Mouse (Mus musculus): ENCODE measurements around the gene Fbxo42.

Gene Fbxo42

DNA sequence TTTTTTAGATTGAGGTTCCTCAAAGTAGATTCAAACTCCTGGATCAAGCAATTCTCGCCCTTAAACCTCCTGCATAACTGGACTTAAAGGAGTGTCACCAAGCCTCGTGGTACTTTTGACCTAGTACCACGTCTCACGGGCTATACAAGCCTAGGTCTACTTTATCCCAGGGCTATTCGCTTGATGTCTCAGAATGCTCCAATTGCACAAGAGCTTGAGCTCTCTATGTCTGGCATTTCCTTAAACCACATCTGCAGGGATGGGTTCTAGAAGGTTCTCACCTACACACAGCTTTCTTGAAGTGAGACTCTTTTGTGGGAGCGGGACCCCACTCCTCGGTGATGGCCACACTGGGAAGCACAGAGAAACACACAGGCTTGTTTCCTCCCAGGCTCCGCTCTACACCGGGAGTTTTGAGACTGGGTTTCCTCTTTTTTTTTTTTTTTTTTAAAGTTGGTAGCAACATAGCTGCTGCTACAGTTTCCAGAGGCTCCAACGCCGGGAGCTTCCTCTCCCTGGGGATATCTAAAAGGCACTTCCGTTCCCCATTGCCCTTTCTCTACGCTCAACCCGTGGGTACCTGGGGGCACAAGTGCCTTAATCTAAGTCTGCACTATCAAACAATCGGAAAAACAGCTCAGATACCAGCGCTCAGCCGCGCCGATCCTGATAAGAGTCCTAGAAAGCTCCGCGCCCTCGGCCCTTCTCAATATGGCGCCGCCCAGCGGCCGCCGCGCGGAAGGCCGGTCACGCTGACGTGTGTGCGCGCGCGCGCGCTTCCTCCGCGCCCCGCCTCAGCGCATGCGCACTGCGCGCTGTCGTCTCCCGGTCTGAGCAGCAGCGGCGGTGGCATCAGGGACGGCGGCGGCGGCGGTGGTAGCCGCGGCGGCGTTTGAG, at the start of gene Fbxo42:
Gene Fbxo42, plus strand, starts transcription at position 802 of the 897 bp plus-strand sequence.
- peak; percentile 90 for DNase-seq (ENCODE audit: low spot score)

DNA sequence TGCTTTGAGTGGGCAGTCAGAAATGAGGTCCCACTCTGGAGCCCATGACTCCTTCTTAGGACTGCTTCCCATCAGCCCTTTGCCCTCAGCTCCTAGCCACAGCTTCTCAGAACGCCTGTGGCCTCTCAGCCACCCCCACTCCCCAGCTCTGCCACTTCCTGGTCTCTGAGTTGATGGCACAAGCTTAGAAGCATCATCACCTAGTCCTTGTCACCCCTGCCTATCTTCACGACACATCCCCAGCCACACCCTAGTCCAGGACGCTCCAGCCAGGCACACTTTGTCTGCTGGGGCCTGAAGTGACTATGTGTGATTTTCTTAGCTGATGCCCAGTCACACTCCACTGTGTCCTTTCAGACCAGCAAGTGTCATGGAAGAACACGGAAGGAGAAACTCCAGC, 48.8 kb upstream of the Fbxo42 start:
- no peak for DNase-seq (ENCODE audit: low spot score)

DNA sequence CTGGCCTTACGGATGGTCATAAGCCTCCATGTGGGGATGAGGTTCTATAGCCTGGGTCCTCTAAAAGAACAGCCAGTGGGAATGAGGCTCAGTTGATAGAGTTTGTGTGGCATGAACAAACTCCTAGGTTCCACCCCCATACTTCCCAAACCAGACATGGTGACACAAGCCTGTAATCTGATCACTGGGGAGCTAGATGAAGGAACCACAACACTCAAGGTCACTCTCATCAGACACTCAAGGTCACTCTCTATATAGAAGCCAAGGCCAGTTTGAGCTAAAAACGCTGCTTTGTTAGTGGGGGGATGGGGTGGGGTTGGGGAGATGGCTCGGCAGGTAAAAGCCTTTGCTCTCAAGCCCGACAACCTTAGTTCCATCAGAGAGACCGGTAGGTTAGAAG, 47.8 kb upstream of the Fbxo42 start:
- no peak for DNase-seq (ENCODE audit: low spot score)

DNA sequence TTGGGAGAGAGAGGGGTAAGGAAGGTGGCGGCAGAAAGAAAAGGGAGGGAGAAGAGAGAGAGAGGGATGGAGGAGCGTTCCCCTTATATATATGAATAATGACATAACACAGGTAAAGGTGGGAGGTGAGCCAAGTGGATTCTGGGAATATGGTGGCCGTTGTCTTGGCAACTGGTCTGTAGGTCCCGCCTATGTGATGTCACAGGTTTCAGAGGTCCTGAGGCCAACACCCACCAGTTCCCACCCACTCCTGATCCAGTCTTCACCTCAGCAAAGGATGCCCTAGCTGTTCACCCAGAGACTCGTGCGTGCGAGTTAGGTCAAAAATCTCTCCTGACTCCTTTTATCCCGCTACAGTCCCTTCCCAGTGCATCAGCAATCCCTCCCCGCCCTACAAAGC, 46.4 kb upstream of the Fbxo42 start:
- no peak for DNase-seq (ENCODE audit: low spot score)

DNA sequence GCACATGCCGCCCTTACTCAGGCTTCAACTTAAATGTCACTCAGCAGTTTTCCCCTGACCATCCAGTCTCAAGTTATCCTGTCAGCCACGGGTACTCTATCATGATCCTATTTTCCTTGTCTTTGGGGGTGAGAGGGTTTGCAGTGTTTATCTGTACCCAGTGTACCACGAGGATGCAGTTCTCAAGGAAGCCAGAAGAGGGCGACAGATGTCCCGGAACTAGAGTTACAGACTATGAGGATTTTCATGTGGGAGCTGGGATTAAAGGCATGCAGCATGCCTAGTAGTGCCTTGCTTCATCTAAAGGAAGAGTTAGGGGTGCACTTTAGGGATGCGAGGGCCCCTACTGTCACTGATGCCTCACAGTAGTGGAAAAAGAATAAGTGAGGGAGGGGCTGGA, 45.9 kb upstream of the Fbxo42 start:
- DNase-seq (ENCODE audit: low spot score) = no peak

DNA sequence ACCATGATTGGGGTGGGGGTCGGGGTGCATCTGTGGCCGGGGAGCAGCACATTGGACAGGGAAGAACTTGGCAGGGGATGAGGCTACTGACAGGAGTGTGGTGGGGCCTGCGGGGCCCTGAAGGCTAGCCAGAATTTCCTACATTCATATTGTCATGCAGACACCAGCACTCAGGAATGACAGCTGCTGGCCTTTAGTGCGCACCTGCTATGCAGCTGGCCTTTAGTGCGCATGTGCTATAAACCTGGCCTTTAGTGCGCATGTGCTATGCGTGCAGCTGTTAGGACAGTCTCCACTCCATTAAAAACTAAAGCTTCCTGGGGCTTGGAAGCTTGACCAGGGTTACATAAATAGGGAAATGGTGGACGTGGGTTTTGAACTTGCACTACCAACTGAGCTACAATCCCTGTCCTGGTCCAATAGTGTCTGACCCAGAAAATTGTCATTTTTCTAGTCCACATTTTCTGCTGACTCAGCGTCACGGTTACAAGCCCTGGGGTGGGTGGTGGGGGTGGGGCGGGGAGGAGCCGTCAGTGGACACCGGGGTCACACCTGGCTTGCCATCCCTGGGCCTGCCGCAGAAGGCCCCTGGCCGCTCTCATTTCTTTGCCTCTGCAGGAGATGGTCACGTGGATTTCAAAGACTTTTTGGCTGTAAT, 41.1 kb upstream of the Fbxo42 start:
- no peak for DNase-seq (ENCODE audit: low spot score)

DNA sequence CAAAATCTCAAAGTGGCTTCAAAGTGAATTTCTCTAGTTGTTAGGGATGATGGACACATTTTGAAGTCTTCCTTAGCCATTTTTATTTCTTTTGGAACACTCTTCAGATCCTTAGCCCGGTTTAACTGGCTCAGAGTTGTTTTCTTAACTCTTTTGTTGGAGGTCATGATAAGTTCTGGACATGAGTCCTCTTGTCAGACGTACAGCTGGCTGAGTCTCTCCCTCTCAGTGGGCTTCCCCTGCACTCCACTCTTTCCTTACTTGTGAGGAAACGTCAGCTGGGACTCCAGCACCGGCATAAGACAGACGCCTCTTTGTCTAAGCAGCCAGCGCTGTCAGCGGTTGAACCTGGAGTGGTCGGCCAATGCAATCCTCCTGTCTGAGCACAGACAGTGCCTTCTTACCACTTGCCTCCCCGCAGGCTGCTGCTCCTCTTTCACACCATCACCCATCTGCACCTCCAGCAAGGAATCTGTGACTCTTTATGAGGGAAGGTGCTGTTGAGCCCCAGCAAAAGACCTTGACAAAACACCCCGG, 39.4 kb upstream of the Fbxo42 start:
- no peak for DNase-seq (ENCODE audit: low spot score)

DNA sequence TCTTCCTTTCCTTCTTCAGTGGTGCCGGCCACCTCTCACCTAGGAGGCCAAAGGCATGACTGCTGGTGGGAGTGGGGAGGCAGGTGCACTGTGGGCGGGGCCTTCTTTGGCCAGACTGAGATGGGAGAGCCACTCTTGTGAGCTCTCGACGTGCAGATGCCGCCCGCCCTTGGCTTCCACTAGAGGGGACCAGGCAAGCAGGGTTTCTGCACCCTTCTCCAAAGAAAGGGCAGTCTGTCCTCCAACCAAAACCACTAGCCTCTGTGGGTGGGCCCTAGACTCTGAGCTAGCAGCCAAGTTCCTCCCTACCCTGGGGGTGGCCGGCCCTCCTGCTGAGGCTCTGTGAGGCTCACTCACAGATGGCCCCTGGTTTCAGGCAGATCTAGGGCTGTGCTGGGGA, 33.9 kb upstream of the Fbxo42 start:
- DNase-seq (ENCODE audit: low spot score) = no peak

DNA sequence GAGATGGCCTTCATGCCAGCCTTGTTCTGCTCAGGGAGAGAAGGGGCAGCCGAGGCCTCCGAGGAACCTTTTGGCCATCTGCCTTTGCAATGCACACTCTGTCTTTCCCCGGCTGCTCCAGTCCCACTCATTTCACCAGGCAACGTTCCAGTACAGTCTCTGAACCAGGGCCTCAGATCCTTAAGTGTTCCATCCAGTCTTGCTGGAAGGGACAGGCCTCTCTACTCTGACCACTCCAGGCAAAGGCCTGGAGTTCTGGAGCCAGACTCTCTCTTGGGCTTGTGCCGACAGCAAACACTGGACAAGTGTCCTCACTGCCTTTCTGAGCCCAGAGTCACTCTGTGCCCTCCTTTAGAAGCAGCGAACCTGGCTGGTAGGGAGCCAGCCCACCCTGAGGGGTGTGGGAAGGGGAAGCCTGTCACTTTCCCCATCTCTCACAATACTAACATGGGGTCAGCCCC, 33.2 kb upstream of the Fbxo42 start:
- DNase-seq (ENCODE audit: low spot score) = no peak

DNA sequence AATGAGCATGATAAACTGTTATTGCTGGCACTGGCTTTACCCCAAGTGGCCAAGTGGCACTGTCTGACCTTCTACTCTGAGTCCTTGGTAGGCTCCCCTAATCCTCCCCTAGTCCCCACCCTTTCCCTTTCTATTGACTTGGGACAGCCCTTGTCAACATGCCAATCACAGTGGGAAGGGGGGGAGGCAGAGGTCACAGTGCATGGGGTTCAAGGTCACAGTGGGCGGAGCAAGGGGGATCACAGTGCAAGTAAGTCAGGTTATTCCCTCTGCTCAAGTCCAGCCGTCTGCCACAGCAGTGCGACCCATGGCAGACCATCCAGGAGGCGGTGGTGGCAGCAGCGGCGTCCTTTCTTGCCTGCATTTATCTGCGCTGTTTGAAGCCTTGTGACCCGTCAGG, 32.3 kb upstream of the Fbxo42 start:
- DNase-seq (ENCODE audit: low spot score) = no peak

DNA sequence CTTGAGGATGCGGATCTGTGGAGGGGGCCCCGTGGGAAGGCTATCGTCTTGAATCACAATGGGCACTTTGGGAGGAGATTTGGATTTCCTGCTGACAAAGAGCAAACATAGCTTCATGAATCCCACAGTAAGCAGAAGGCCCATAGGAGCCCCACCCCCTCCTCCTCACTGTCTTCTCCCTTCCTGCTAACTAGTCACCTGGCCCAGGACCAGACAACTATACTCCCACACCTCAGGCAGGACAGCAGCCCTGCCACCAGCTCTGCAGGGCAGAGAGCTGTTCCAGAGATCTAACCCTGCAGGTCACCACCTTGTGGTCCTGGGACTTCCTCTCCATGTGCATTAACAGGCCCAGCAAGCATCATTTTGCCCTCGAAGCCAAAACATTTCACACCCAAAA, 29.0 kb upstream of the Fbxo42 start:
- no peak for DNase-seq (ENCODE audit: low spot score)

DNA sequence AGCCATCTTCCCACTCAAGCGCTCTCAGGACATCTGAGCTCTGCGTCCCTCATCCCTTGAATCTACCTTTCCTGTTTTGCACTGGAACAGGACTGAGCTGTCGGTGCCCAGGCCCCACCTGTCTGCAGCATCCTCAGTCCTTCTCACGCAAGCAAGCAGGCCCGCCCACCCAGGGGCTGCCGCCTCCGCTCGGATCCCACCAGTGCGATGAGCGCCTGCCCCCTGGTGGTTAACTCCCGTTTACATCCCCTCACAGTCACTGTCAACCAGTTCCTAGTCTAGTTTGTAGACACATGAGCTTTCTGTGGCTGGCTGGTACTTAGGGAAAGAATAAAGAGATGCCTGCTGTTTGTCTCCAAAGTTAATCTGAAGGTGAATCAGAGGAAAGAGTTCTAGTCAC, 27.0 kb upstream of the Fbxo42 start:
- DNase-seq (ENCODE audit: low spot score) = no peak

DNA sequence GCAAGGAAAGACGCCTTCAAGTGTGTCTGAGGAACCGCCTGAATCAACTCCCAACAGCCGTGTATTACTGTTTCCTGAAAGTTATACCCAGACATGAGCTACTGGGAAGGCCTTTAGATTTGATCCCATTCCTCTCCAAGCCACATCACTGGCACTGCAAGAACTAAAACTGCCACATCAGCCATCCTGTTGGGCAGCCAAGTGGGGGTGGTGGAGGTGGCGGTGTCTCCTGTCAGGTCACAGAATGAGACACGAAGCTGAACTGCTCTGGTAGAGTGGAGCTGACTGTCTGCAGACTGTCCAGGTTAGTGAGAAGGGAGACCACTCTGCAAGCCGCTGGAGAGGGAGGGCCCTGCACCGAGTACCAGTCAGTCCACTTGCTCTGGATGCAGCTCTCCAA, 25.1 kb upstream of the Fbxo42 start:
- DNase-seq (ENCODE audit: low spot score) = no peak

DNA sequence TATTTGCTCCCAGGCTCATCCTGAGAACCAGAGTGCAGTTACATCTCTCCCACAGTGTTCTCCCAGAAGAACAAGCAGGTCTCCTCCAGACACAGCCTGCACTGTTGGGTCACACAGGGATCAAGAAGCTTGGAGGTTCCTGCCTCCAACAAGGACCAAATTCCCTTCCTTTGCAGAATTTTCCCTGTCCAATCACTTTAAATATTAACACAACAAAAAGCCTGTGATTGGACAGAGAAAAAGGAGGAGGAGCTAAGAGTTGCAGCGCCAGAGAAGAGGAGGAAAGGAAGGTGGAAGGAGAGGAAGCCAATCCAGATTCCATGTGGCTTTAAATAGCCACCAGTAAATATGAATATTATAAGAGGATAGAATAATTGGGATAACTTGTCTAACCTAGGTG, 24.6 kb upstream of the Fbxo42 start:
- DNase-seq (ENCODE audit: low spot score) = no peak

DNA sequence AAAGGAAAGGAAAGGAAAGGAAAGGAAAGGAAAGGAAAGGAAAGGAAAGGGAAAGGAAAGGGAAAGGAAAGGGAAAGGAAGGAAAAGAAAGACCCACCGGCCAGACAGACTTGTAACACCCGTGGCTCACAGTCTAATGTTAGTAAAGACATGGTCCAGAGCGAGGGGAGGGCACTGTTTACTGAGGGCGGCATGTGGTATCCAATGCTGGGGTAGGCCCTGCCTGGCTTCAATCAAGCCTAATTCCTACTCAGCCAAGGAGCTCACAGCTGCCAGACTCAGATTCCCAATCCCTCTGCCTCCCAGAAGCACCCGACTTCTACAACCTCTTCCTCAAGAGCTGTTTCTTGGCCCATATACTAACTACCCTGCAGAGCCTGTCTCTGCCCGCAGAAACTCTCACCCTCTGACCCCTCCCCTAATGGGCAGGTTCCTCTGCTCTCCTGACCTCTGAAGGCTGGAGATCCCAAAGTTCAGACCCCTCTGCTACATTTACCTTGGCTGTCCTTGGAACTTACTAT, 18.5 kb upstream of the Fbxo42 start:
- DNase-seq (ENCODE audit: low spot score) = no peak

DNA sequence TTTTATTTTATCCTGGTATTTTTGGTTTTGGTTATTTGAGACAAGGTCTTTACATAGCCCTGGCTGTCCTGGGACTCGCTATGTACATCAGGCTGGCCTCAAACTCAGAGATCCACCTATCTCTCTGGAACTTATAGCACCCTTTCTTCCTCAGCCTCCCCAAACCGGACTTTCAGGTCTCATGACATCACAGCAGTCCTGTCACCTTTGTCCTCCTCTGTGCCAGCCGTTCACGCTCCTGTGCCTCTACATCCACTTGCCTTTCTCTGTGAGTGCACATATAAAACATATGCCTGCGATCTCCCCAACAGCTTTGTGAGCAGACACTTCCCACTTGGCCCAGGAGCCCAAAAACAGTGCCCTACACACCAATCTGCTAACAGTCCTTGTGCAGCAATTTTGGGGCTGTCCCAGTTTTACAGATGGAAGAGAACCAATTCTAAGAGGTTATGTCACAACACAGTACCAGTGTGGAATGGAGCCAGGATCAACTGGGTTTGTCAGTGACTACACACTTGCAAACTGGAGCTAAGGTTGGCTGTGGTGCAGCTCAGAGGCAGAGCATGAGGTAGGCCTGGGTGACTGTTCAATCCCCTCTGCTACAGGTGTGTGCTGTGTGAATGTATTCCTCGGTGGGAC, 16.9 kb upstream of the Fbxo42 start:
- no peak for DNase-seq (ENCODE audit: low spot score)

DNA sequence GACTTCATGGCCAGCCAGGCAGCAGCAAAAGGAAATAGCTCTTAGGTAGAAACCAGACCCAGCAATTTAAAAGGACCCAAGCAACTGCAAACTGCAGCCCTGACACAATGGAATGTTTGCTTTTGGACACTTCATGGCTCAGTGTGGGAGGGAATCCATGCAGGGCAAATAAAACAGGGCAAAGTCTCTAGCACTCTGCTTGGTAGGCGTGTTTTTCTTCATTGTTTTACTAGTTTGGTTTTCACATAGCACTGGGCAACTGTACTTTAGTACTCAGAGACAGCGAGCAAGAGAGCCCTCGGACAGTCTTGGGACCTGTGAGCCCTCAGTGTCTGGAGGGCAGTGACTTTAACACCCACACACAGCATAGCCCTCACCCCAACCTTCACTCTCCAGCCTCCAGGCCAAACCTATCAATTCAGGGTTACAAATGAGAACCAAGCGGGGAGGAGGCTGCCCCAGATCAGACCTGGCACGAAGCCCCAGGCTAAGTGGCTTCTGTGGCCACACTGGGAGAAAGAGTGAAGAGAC, 16.1 kb upstream of the Fbxo42 start:
- no peak for DNase-seq (ENCODE audit: low spot score)

DNA sequence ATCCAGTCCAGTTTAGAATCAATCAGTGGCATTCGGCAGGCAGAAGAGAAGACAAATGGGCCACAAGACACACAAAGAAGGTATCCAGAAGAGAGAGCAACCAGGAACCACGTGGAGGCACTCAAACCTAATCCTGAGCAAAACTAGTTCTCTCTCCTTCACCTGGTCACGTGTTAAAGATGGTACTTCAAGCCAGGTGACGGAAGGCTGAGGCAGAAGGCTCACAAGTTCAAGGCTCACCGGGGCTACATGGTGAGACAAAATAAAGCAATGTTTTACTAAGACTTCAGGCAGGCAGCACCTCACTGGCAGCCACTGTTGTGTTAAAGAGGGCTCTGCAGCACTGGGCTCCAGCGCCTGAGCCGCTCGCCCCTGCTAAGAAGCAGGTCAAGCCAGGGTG, 15.5 kb upstream of the Fbxo42 start:
- DNase-seq (ENCODE audit: low spot score) = no peak

DNA sequence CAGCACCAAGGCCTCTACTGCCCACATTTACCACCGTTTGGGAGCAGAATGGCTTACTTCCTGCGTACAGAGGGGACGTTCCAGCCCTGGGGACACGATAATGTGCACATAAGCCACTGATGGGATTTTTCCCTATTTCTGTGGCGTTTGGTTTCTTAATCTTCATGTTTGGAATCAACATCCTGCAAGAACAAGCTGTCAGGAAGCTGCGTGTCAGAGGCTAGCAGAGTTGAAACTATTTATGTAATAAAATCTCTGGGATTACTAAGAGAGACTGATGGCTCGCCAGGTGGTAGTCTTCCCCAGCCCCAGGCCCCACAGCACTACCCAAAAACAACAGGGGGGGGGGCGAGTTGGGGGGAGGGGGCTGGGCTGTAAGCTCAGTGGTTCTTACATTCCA, 14.5 kb upstream of the Fbxo42 start:
- no peak for DNase-seq (ENCODE audit: low spot score)

DNA sequence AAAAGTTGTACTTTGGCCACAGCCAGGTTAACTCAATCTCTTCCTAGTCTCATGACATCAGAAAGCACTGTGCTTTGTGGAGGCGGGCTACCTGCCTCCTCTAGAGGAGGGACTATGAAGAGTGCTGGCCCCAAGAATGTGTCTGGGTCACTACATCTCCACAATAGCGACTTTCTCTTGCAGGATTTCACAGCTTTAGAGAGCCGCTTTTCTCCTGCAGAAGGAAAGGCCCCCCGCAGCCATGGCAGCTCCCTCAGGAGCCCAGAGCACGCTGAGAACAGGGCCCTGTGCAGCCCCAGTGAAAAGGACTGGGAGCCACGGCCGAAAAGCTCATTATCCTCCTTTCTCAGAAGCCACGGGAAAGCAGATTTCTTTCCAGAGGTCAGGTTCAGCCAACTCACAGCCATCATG, 13.7 kb upstream of the Fbxo42 start:
- DNase-seq (ENCODE audit: low spot score) = no peak

DNA sequence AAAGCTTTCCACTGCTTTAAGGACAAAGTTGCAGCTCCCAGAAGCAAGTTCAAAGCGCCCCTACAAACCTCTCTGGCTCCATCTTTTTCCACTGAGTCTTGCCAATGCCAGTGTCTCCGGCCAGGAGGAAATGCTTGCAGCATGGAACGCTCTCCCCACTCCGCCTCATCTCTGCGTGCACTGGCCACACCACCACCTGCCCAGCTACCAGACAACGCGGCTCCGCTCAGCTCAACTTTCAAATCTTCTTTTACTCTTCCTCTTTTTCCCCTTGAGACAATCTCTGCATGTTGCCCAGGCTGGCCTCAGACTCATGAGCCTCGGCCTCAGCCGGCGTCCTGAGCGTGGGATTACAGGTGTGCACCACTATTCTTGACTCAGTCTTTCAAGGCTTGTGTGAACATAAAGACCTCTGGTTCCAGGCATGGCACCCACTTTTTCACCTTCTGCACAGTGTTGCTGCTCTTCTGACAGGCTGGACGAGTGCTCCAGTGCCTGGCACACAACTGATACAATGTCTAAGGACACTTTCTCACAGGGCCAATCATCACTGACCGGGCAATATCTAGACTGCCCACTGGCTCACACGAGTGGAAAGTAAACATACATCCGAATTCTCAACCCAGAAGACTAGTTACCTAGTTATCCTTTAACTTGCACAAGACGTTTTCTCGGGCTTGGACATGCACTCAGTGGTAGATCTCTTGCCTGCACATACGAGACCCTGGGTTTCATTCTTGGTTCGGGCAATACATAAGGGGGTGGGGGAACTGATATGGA, 12.8 kb upstream of the Fbxo42 start:
- no peak for DNase-seq (ENCODE audit: low spot score)

DNA sequence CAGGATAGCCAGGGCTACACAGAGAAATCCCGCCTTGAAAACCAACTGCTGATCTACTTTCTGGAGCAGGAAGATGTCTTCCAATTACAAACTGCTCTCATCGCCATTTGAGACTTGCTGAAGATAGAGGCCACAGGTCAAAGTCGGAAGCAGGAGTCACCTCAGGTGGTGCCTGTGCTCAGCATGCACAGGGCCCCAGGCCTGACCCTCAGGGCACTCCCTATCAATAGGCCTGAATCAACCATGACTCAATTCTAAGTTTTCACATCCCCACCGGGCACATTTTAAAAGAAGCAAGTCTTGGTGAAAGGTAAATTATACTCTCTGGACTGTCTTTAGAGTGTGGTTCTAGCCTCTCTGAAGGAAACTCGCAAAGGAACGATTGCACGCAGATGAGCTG, 11.6 kb upstream of the Fbxo42 start:
- DNase-seq (ENCODE audit: low spot score) = no peak
